Mouse (Mus musculus) left cerebral cortex, postnatal 25 days (tissue): ENCODE results near the gene Invs. TPM values are rescaled to one million over a fixed set of nuclear protein-coding genes. Genes with fewer than 3 reads are reported as not detected.

Experiments
- DNase-seq, 2 experiments: peaks; one replicate each; pipeline ENCODE4 v3.0.0; 2022; ENCODE audit warnings: low spot score in 2 of 2, mixed read lengths in 1 of 2
- intact Hi-C: fragments of 180-260 bp; cut with DNase I; formaldehyde crosslinking; loops from one replicate; pipeline ENCODE4 v1.15.1; 2025
- total RNA-seq, 2 experiments: library from RNA; stranded (reverse); gene quantifications; 2 replicates each; pipeline ENCODE4 v1.2.3; 2021

The Invs gene
- total RNA-seq, 2 experiments from 2014 or later: 10.7 to 15.1 TPM

- intact Hi-C loops: no loop called here
- no peak for DNase-seq
Measured at GRCm38 (mm10) chr4:48418831-48419468, 139.4 kb downstream of the Invs start.

DNA sequence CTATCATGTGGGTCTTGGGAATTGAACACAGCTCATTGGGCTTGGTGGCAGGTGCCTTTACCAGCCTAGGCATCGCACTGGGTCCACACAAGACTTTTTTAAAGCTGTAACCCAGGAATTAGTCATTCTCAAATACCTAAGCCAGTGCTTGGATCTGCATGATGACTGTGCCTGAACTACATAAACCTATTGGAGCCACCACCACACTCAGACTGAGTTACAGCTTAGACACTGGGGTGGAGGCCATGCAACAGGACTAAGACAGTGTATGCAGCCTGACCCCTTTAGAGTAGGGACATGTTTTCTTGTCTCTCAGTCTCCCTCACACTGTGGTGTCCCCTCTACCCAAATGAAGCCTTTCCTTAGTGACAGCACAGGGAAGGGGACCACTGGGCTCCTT lies 143.1 kb downstream of the Invs start:
- no peak for DNase-seq
- intact Hi-C loops: no loop called here

DNA sequence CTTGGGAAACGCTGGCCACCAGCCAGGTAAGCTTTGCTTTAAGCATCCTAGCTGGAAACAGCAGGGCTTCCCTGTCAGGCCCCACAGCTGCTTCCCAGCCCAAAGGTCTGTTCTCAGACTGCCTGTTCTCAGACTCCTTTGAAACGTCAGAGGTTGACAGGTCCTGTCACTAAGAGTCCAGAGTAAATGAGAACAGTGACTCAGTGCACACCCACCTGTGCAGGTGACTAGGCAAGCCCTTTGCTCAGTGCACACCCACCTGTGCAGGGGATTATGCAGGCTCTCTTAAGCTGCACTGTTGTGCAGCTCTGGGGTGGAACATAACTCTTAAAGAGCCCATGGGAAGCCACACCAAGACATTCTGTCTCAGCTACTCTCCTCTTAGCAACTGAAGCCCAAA lies 144.2 kb downstream of the Invs start:
- DNase-seq: no peak
- intact Hi-C loops: no loop called here

- DNase-seq: no peak
- intact Hi-C loops: no loop called here
Measured at GRCm38 (mm10) chr4:48427413-48427812, 147.9 kb downstream of the Invs start.

GRCm38 (mm10) chr4:48428054-48428453 lies 148.5 kb downstream of the Invs start:
- no peak for DNase-seq
- intact Hi-C loops: no loop called here

DNA sequence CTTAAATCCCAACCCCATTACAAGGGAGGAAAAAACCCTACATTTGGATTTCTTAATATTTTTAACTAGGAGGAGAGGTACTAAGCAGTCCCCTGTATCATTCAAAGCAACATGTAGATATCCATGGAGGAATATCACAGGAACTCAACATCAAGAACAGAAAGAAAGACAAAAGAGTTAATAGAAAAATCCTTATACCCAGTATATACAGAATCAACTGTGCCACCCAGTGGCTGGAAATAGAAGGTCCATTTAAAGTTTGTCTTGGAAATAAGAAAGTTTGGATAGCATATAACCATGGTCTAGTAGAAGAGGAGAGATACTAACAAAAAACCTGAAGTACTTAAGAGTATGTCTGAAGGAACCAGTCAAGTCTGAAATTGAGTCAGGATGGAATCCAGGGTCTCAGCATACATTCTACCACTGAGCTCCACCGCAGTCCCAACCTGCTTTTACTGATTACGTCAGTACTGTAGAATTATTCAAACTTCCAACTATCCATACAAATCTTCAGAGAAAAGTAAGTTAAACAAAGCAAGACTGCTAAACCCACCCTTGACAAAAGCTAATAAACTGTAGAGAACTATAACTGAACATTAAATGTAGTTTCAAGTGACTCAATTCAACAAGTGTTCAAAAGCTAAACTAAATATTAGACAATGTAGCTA lies 174.7 kb downstream of the Invs start:
- intact Hi-C loops: no loop called here
- peak; percentile 22 to 32 for DNase-seq

DNA sequence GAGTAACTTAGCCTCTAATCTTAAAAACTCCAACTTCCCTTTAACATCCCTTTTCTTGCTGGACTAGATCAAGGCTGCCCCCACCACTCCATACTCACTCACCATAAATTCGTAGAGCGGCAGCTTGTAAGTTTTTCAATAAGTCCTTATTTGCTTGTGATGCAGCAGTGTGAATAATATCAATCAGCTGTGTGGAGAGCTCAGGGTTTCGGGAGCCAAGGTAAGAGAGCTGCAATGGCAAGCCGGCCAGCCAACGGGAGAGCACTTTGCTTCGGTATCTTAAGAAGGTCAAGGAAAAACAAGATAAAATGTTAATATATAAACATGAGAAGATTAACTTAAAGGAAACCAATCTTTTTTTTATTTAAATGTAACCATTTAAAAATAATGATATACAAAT lies 178.9 kb downstream of the Invs start:
- intact Hi-C loops: no loop called here
- no peak for DNase-seq

- intact Hi-C loops: no loop called here
Measured at GRCm38 (mm10) chr4:48461060-48461459, 181.5 kb downstream of the Invs start.

GRCm38 (mm10) chr4:48470977-48471376 lies 191.4 kb downstream of the Invs start:
- intact Hi-C loops: loop anchor here (5.0 kb wide), 2 partner anchors 71 to 211 kb away; no protein-coding TSS in a partner anchor
- DNase-seq: no peak

More at GRCm38 (mm10) chr4:48461060-48461459, 181.5 kb downstream of the Invs start:
- no peak for DNase-seq

DNA sequence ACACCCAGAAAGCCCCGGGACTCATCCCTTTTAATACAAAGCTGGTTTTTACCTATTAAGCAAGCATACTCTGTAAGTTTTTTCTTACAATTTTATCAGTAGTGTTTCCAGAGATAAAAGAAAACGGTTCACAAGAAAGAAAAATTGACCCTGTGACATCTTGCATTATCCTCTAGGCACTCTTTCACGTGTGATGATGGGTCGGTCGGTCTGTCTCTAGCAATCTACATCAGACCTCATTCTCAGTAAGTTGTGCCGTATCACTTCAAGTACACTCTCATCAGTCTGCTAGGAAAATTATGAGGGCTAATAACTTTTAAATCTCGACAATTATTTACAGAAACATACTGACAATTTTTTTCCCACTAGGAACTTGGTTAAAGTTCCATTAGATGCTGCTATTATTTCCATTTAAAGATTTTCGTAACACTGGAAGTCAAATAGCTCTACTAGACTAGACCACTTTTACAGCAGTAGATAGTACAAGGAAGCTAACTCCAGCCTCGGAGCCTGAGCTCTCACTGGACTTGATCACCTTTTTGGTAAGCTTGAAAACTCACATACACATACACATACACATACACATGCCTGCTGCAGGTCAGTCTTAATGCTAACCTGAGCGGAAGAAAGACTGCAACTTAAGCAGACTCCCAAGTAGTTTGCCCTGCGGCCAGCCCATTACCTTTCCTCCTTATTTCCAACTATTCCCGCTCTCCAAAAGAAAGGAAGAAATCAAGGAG lies 192.7 kb downstream of the Invs start:
- intact Hi-C loops: loop anchor here (5.0 kb wide), 2 partner anchors 70 to 210 kb away; no protein-coding TSS in a partner anchor

DNA sequence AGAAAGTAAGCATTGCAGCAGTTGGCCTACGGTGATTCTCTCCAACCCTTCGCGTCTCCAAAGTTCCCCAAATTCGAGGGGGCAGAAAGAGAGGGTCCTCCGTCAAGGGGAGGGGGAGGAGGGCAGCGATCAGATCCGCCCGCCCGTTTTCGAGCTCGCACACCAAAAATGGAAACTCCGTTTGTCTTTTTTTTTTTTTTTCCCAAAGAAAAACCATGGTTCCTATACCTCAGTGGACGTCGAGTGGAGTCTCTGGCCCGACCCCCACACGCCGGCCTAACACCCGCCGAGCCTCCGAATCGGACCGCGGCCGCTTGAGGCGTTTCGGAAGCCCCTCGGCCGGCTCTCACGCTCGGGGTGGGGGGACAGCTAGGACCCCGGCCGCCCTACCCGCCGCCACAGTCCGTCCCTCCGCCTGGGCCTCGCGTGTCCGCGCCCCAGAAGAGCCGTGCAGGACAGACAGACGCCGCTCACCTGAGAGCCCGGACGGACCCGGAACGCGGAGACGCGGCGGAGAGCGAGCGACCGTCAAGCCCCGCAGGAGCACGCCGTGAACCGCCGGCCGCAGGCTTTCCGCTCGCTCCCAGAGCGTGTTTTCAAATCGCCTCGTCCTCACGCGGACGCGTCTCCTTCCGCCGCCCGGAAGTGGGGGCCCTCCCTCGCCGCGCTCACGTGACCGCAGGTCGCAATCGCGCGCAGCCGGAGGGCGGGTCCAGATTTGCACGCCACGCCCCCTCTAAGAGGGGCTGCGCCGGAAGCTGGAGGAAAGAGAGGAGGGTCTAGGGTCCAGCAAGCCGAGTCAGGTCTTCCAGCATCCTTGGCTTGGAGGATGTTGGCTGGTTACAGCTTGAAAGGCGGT lies 193.5 kb downstream of the Invs start, which contains the start of gene Tex10:
Gene Tex10 (minus strand): TSS at position 668 of the 859 bp plus-strand sequence.
- DNase-seq: peak; percentile 87 to 89
- intact Hi-C loops: loop anchor here (5.0 kb wide), 2 partner anchors 69 to 209 kb away; no protein-coding TSS in a partner anchor

More for the DNA sequence above, 192.7 kb downstream of the Invs start:
- no peak for DNase-seq

- intact Hi-C loops: loop anchor here (5.0 kb wide), 2 partner anchors 69 to 209 kb away; no protein-coding TSS in a partner anchor
Measured at GRCm38 (mm10) chr4:48473651-48474011, 194.1 kb downstream of the Invs start.

DNA sequence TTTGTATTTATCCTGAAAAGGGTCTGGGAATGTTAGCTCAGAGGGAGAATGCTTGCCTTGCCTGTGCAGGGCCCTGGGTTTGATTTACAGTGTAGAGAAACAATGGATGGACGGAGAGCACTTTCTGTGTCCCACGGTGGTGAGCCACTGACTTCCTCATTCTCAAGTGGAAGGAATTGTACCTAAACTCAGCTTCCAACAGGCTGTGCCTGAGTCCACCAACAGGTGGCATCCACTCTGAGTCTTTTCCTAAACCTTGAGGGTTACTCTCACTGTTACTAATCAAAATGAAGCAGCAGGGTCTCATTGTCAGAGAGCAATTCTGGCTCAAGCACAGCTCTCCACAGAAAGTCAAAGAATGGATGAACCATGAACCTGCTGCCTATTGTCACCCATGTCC lies 201.7 kb downstream of the Invs start:
- DNase-seq: no peak
- intact Hi-C loops: no loop called here

More at GRCm38 (mm10) chr4:48473651-48474011, 194.1 kb downstream of the Invs start:
- no peak for DNase-seq

Other genes starting within 250 kb of the Invs start
- 10 to 100 TPM; 22.0 to 26.3 TPM for gene Nr4a3, start 234.6 kb upstream of the Invs start, total RNA-seq
- 10 to 100 TPM; 22.5 to 24.0 TPM for gene Stx17, start 154.8 kb upstream of the Invs start, total RNA-seq
- gene Erp44, start 202 bp upstream of the Invs start, total RNA-seq: 10 to 100 TPM; 34.4 to 39.2 TPM
- 10 to 100 TPM; 25.4 to 25.7 TPM for gene Tex10, start 193.7 kb downstream of the Invs start, total RNA-seq